Mouse (Mus musculus) MEL (cell line): Measurements from ENCODE around the gene Acvr1b. TPM values are rescaled to one million over a fixed set of nuclear protein-coding genes. Genes with fewer than 3 reads are reported as not detected.

Experiments
- DNase-seq: peaks from one replicate; pipeline ENCODE4 v3.0.0; 2011; ENCODE audit warnings: low read depth, low spot score
- H3K27ac ChIP-seq: 2 replicates; pipeline ENCODE4 v1.5.1; 2012; ENCODE audit warnings: low read depth, mild to moderate bottlenecking, control low read depth, low read length, moderate library complexity; ENCODE audit not compliant: control insufficient read depth
- H3K27me3 ChIP-seq, 2 experiments: fragments of 150-350 bp in 1 of 2; sonication (generic) in 1 of 2; 2 replicates each; pipeline ENCODE4 v1.6.1; 2012; ENCODE audit warnings: low read length in 2 of 2, mild to moderate bottlenecking in 2 of 2, improper control_type of control experiment in 1 of 2, moderate library complexity in 1 of 2; ENCODE audit not compliant: insufficient read depth in 2 of 2, control insufficient read depth in 1 of 2
- H3K36me3 ChIP-seq, 2 experiments: 2 replicates each; pipeline ENCODE4 v1.6.1; 2012 to 2014; ENCODE audit warnings: low read length in 2 of 2, improper control_type of control experiment in 1 of 2, inconsistent platforms in 1 of 2, mild to moderate bottlenecking in 1 of 2; ENCODE audit not compliant: insufficient read depth in 2 of 2, control insufficient read depth in 1 of 2
- H3K4me1 ChIP-seq, 2 experiments: fragments of 150-350 bp in 1 of 2; sonication (generic) in 1 of 2; 2 replicates each; pipeline ENCODE4 v1.6.1; 2012; ENCODE audit warnings: low read length in 2 of 2, improper control_type of control experiment in 1 of 2, mild to moderate bottlenecking in 1 of 2; ENCODE audit not compliant: insufficient read depth in 2 of 2, control insufficient read depth in 1 of 2
- H3K4me3 ChIP-seq, 2 experiments: fragments of 150-350 bp in 1 of 2; sonication (generic) in 1 of 2; 2 replicates each; pipeline ENCODE4 v1.5.1; 2012; ENCODE audit warnings: low read depth in 2 of 2, low read length in 2 of 2, mild to moderate bottlenecking in 2 of 2, moderate library complexity in 2 of 2, control low read depth in 1 of 2, improper control_type of control experiment in 1 of 2; ENCODE audit not compliant: control insufficient read depth in 1 of 2, insufficient read depth in 1 of 2
- H3K79me2 ChIP-seq: 2 replicates; pipeline ENCODE4 v1.6.1; 2012; ENCODE audit warnings: mild to moderate bottlenecking, low read length, moderate library complexity; ENCODE audit not compliant: control insufficient read depth, poor library complexity, insufficient read depth
- H3K9ac ChIP-seq: 2 replicates; pipeline ENCODE4 v1.6.1; 2012; ENCODE audit warnings: low read depth, mild to moderate bottlenecking, control low read depth, low read length, moderate library complexity; ENCODE audit not compliant: control insufficient read depth, poor library complexity, severe bottlenecking
- H3K9me3 ChIP-seq: fragments of 150-350 bp; sonication (generic); replicated peaks from 2 replicates; pipeline ENCODE4 v1.6.1; 2012; ENCODE audit warnings: mild to moderate bottlenecking, low read length, improper control_type of control experiment, moderate library complexity; ENCODE audit not compliant: insufficient read depth
- BHLHE40 ChIP-seq: IDR thresholded peaks from 2 replicates; pipeline ENCODE4 v1.6.1; 2012; ENCODE audit warnings: low read depth, mild to moderate bottlenecking, inconsistent platforms, low read length, improper control_type of control experiment, borderline replicate concordance
- CHD1 ChIP-seq: IDR thresholded peaks from 2 replicates; pipeline ENCODE4 v1.6.1; 2012; ENCODE audit warnings: low read depth, mild to moderate bottlenecking, inconsistent platforms, low read length, improper control_type of control experiment
- CHD2 ChIP-seq: IDR thresholded peaks from 2 replicates; pipeline ENCODE4 v1.6.1; 2011; ENCODE audit warnings: low read length, improper control_type of control experiment
- ELF1 ChIP-seq: IDR thresholded peaks from 2 replicates; pipeline ENCODE4 v1.6.1; 2014; ENCODE audit warnings: low read depth, mild to moderate bottlenecking, inconsistent platforms, low read length, improper control_type of control experiment, moderate library complexity
- EP300 ChIP-seq, 2 experiments: IDR thresholded peaks; 2 replicates each; pipeline ENCODE4 v1.6.1; 2011; ENCODE audit warnings: improper control_type of control experiment in 2 of 2, low read length in 2 of 2, low read depth in 1 of 2, mild to moderate bottlenecking in 1 of 2
- ETS1 ChIP-seq: IDR thresholded peaks from 2 replicates; pipeline ENCODE4 v1.6.1; 2012; ENCODE audit warnings: low read depth, mild to moderate bottlenecking, inconsistent platforms, low read length, improper control_type of control experiment, moderate library complexity
- GABPA ChIP-seq: IDR thresholded peaks from 2 replicates; pipeline ENCODE4 v1.6.1; 2012; ENCODE audit warnings: low read depth, mild to moderate bottlenecking, inconsistent platforms, low read length, improper control_type of control experiment, moderate library complexity
- GATA1 ChIP-seq: IDR thresholded peaks from 2 replicates; pipeline ENCODE4 v1.6.1; 2011; ENCODE audit warnings: low read depth, low read length, improper control_type of control experiment
- HCFC1 ChIP-seq: IDR thresholded peaks from 2 replicates; pipeline ENCODE4 v1.6.1; 2012; ENCODE audit warnings: low read depth, mild to moderate bottlenecking, inconsistent platforms, low read length, improper control_type of control experiment, moderate library complexity
- KAT2A ChIP-seq: conservative IDR thresholded peaks from 2 replicates; pipeline ENCODE4 v1.6.1; 2012; ENCODE audit warnings: low read depth, low read length, improper control_type of control experiment, inconsistent platforms
- MAFK ChIP-seq: IDR thresholded peaks from 2 replicates; pipeline ENCODE4 v1.6.1; 2011; ENCODE audit warnings: low read depth, mild to moderate bottlenecking, low read length, improper control_type of control experiment, borderline replicate concordance
- MAX ChIP-seq: IDR thresholded peaks from 2 replicates; pipeline ENCODE4 v1.6.1; 2011; ENCODE audit warnings: low read length, improper control_type of control experiment
- MAZ ChIP-seq: IDR thresholded peaks from 2 replicates; pipeline ENCODE4 v1.6.1; 2012; ENCODE audit warnings: low read depth, mild to moderate bottlenecking, inconsistent platforms, low read length, improper control_type of control experiment
- MEF2A ChIP-seq: IDR thresholded peaks from 2 replicates; pipeline ENCODE4 v1.6.1; 2014; ENCODE audit warnings: low read depth, mild to moderate bottlenecking, inconsistent platforms, low read length, improper control_type of control experiment; ENCODE audit not compliant: poor library complexity, insufficient replicate concordance, severe bottlenecking; ENCODE audit errors: extremely low read depth
- MXI1 ChIP-seq: IDR thresholded peaks from 2 replicates; pipeline ENCODE4 v1.6.1; 2011; ENCODE audit warnings: mild to moderate bottlenecking, low read depth, low read length, improper control_type of control experiment
- MYB ChIP-seq: IDR thresholded peaks from 2 replicates; pipeline ENCODE4 v1.6.1; 2011; ENCODE audit warnings: mild to moderate bottlenecking, low read depth, low read length, improper control_type of control experiment
- MYC ChIP-seq: IDR thresholded peaks from 2 replicates; pipeline ENCODE4 v1.6.1; 2011; ENCODE audit warnings: low read depth, mild to moderate bottlenecking, low read length, improper control_type of control experiment, moderate library complexity
- NELFE ChIP-seq: IDR thresholded peaks from 2 replicates; pipeline ENCODE4 v1.6.1; 2011; ENCODE audit warnings: low read depth, low read length, improper control_type of control experiment
- NRF1 ChIP-seq: IDR thresholded peaks from 2 replicates; pipeline ENCODE4 v1.6.1; 2014; ENCODE audit warnings: low read depth, mild to moderate bottlenecking, inconsistent platforms, low read length, improper control_type of control experiment, moderate library complexity; ENCODE audit not compliant: poor library complexity, insufficient read depth, severe bottlenecking
- POLR2A ChIP-seq, 2 experiments: IDR thresholded peaks; 2 replicates each; pipeline ENCODE4 v1.6.1; 2011 to 2012; ENCODE audit warnings: low read length in 2 of 2, mild to moderate bottlenecking in 2 of 2, control low read depth in 1 of 2, improper control_type of control experiment in 1 of 2, low read depth in 1 of 2, moderate library complexity in 1 of 2; ENCODE audit not compliant: control insufficient read depth in 1 of 2, insufficient read depth in 1 of 2, poor library complexity in 1 of 2
- POLR2AphosphoS2 ChIP-seq: IDR thresholded peaks from 2 replicates; pipeline ENCODE4 v1.6.1; 2011; ENCODE audit warnings: low read length, improper control_type of control experiment
- RAD21 ChIP-seq: IDR thresholded peaks from 2 replicates; pipeline ENCODE4 v1.6.1; 2011; ENCODE audit warnings: mild to moderate bottlenecking, low read depth, low read length, improper control_type of control experiment
- RCOR1 ChIP-seq: IDR thresholded peaks from 2 replicates; pipeline ENCODE4 v1.6.1; 2012; ENCODE audit warnings: low read depth, mild to moderate bottlenecking, inconsistent platforms, low read length, improper control_type of control experiment
- SMC3 ChIP-seq: IDR thresholded peaks from 2 replicates; pipeline ENCODE4 v1.6.1; 2011; ENCODE audit warnings: low read depth, low read length, improper control_type of control experiment
- TAL1 ChIP-seq: IDR thresholded peaks from 2 replicates; pipeline ENCODE4 v1.6.1; 2012; ENCODE audit warnings: mild to moderate bottlenecking, inconsistent platforms, low read length, moderate library complexity, mixed read lengths
- TCF12 ChIP-seq: IDR thresholded peaks from 2 replicates; pipeline ENCODE4 v1.6.1; 2014; ENCODE audit warnings: low read depth, mild to moderate bottlenecking, inconsistent platforms, low read length, improper control_type of control experiment, moderate library complexity
- UBTF ChIP-seq: IDR thresholded peaks from 2 replicates; pipeline ENCODE4 v1.6.1; 2012; ENCODE audit warnings: low read depth, mild to moderate bottlenecking, inconsistent platforms, low read length, improper control_type of control experiment, moderate library complexity, borderline replicate concordance; ENCODE audit not compliant: insufficient read depth
- USF1 ChIP-seq: IDR thresholded peaks from 2 replicates; pipeline ENCODE4 v1.6.1; 2014; ENCODE audit warnings: low read depth, mild to moderate bottlenecking, inconsistent platforms, low read length, improper control_type of control experiment, moderate library complexity
- USF2 ChIP-seq, 2 experiments: IDR thresholded peaks; 2 replicates each; pipeline ENCODE4 v1.6.1; 2011 to 2012; ENCODE audit warnings: improper control_type of control experiment in 2 of 2, low read length in 2 of 2, borderline replicate concordance in 1 of 2, inconsistent platforms in 1 of 2, low read depth in 1 of 2, mild to moderate bottlenecking in 1 of 2; ENCODE audit not compliant: insufficient read depth in 1 of 2
- ZC3H11A ChIP-seq: IDR thresholded peaks from 2 replicates; pipeline ENCODE4 v1.6.1; 2012; ENCODE audit warnings: low read depth, mild to moderate bottlenecking, inconsistent platforms, low read length, improper control_type of control experiment
- ZNF384 ChIP-seq: IDR thresholded peaks from 2 replicates; pipeline ENCODE4 v1.6.1; 2012; ENCODE audit warnings: low read depth, mild to moderate bottlenecking, inconsistent platforms, low read length, improper control_type of control experiment
- polyA plus RNA-seq, 2 experiments: library from polyadenylated mRNA; stranded (reverse) in 1 of 2; unstranded in 1 of 2; fragments of >175 nt in 1 of 2; fragments of >200 nt in 1 of 2; gene quantifications; 2 replicates each; pipeline versions ENCODE4 v1.2.1 to v1.2.4; 2012; ENCODE audit warnings: low replicate concordance in 2 of 2, low read depth in 1 of 2; ENCODE audit not compliant: insufficient read length in 2 of 2, insufficient read depth in 1 of 2, missing spikeins in 1 of 2
- total RNA-seq: library from RNA; depleted of rRNA; stranded (reverse); fragments of 300-350 nt; gene quantifications from 2 replicates; pipeline ENCODE4 v1.2.3, GENCODE M21; 2012

Gene Acvr1b
- total and polyA plus RNA-seq, 3 experiments, result 10.4 to 13.2 TPM; not detected in 1

GRCm38 (mm10) chr15:101145424-101146099, 28.3 kb upstream of the Acvr1b start (continued):
- TF ChIP-seq ZC3H11A (0 out of 2 replicates have a peak, but pooled peaks have one; percentile 31), TCF12 (peak; percentile 71), MAZ (no peak; the same call in 1 of the 2 replicates)

- peak; percentile 72 for DNase-seq
- Histone ChIP-seq H3K9ac (peak overlapping the region; percentile 51), H3K79me2 (no peaks in the 10 kb centered on the region; the same call in 1 of the 2 replicates), H3K27me3 (no peaks in the 10 kb centered on the region), H3K9me3 (no peaks in the 10 kb centered on the region), H3K36me3 (peaks cover 0 to 50% of the 10 kb centered on the region in 2 experiments; a peak in 2 of 4 replicates), H3K4me1 (peaks cover 25 to 68% of the 10 kb centered on the region in 2 experiments), H3K27ac (peak overlapping the region; percentile 84), H3K4me3 (peak overlapping the region; percentile 40 to 59)
- TF ChIP-seq POLR2A (IDR thresholded peaks at IDR 0.05; ENCODE audit: control insufficient read depth in 1 of 2, insufficient read depth in 1 of 2, low read depth in 1 of 2, low read length in 2 of 2, poor library complexity in 1 of 2) (no peak), MAFK (no peak), CHD2 (no peak), RAD21 (no peak), ZC3H11A (no peak), EP300 (IDR thresholded peaks at IDR 0.05; ENCODE audit: low read depth in 1 of 2, low read length in 2 of 2) (no peak; a peak in 1 of 4 replicates), BHLHE40 (no peak), UBTF (no peak), MEF2A (no peak), MAZ (no peak; the same call in 1 of the 2 replicates), ELF1 (no peak), SMC3 (0 out of 2 replicates have a peak, but pooled peaks have one; percentile 13), MXI1 (peak; percentile 61), MAX (no peak), NELFE (no peak), ETS1 (no peak), HCFC1 (peak; percentile 8; the same call in 1 of the 2 replicates), RCOR1 (no peak; the same call in 1 of the 2 replicates), TAL1 (no peak), GATA1 (no peak), USF2 (IDR thresholded peaks at IDR 0.05; ENCODE audit: borderline replicate concordance in 1 of 2, insufficient read depth in 1 of 2, low read depth in 1 of 2, low read length in 2 of 2) (no peak), MYB (no peak), KAT2A (no peak), NRF1 (no peak), USF1 (no peak), ZNF384 (no peak), MYC (no peak), TCF12 (no peak), CHD1 (0 out of 2 replicates have a peak, but pooled peaks have one; percentile 43), GABPA (no peak), POLR2AphosphoS2 (no peak)
Observed at GRCm38 (mm10) chr15:101146100-101146965, 27.5 kb upstream of the Acvr1b start.
